Mouse (Mus musculus) olfactory bulb, adult 2 months (tissue): ENCODE results near the gene Bms1. TPM values are rescaled to one million over a fixed set of nuclear protein-coding genes. Genes with fewer than 3 reads are reported as not detected.
A peak's percentile ranks its signal among the peaks of the same experiment; 100 is the strongest.

Experiments used
- H3K27ac ChIP-seq: fragments of 200-500 bp; 2 replicates; pipeline ENCODE4 v1.5.1; 2012; ENCODE audit warnings: low read depth, low read length; ENCODE audit not compliant: insufficient read depth
- H3K4me1 ChIP-seq: fragments of 200-500 bp; 2 replicates; pipeline ENCODE4 v1.6.1; 2012; ENCODE audit warnings: low read length; ENCODE audit not compliant: control insufficient read depth, insufficient read depth
- H3K4me3 ChIP-seq: fragments of 200-500 bp; 2 replicates; pipeline ENCODE4 v1.5.1; 2012; ENCODE audit warnings: mild to moderate bottlenecking, low read depth, low read length, moderate library complexity; ENCODE audit not compliant: insufficient read depth
- CTCF ChIP-seq: fragments of 200-500 bp; IDR thresholded peaks from 2 replicates; pipeline ENCODE4 v1.5.1; 2012; ENCODE audit warnings: low read depth, mild to moderate bottlenecking, low read length, moderate library complexity; ENCODE audit not compliant: insufficient read depth
- POLR2A ChIP-seq: fragments of 200-500 bp; IDR thresholded peaks from 2 replicates; pipeline ENCODE4 v1.6.1; 2012; ENCODE audit warnings: mild to moderate bottlenecking, low read depth, low read length, moderate library complexity; ENCODE audit not compliant: insufficient read depth
- WGBS: fragments of 180-500 bp; shearing (Covaris S2); methylation state at CpG from one replicate; pipeline ENCODE4 v1.1.7; 2018; 5-methylcytosine and 5-hydroxymethylcytosine counted together
- polyA plus RNA-seq: library from polyadenylated mRNA; stranded (reverse); fragments of >200 nt; gene quantifications from 2 replicates; pipeline ENCODE4 v1.2.4, GENCODE M21; 2012; ENCODE audit warnings: low replicate concordance; ENCODE audit not compliant: missing spikeins, insufficient read depth, insufficient read length

The Bms1 gene
- polyA plus RNA-seq, 1 experiment = not detected

GRCm38 (mm10) chr6:118408510-118408909 lies 10.8 kb downstream of the Bms1 start:
- 91% methylated on average over 5 of the region's 5 CpGs for WGBS
- no peaks in the 10 kb centered on the region for H3K4me1 ChIP-seq
- TF ChIP-seq POLR2A (no peak), CTCF (no peak)
- H3K27ac ChIP-seq = no peak overlapping the region
- H3K4me3 ChIP-seq = no peak overlapping the region

- Histone ChIP-seq H3K4me1 (no peaks in the 10 kb centered on the region), H3K4me3 (no peak overlapping the region), H3K27ac (no peak overlapping the region)
- TF ChIP-seq CTCF = no peak
- TF ChIP-seq POLR2A = no peak
- 36% methylated on average over 4 of the region's 4 CpGs for whole genome bisulfite sequencing
Measured at GRCm38 (mm10) chr6:118406421-118406820, 12.9 kb downstream of the Bms1 start.

GRCm38 (mm10) chr6:118390746-118391145 lies 28.5 kb downstream of the Bms1 start:
- no peak overlapping the region for H3K4me3 ChIP-seq
- TF ChIP-seq CTCF (no peak), POLR2A (no peak)
- no peaks in the 10 kb centered on the region for H3K4me1 ChIP-seq
- H3K27ac ChIP-seq = no peak overlapping the region

GRCm38 (mm10) chr6:118385962-118386361 lies 33.3 kb downstream of the Bms1 start:
- Histone ChIP-seq H3K27ac (no peak overlapping the region), H3K4me1 (no peaks in the 10 kb centered on the region), H3K4me3 (no peak overlapping the region)
- 86% methylated on average over 3 of the region's 3 CpGs for WGBS
- TF ChIP-seq POLR2A = no peak
- TF ChIP-seq CTCF = no peak

GRCm38 (mm10) chr6:118381234-118381633 lies 38.0 kb downstream of the Bms1 start:
- Histone ChIP-seq H3K27ac (no peak overlapping the region), H3K4me1 (0 out of 2 replicates have a peak, but pooled peaks cover 2% of the 10 kb centered on the region), H3K4me3 (no peak overlapping the region)
- TF ChIP-seq CTCF (no peak), POLR2A (no peak)
- 91% methylated on average over 4 of the region's 4 CpGs for WGBS

GRCm38 (mm10) chr6:118380630-118381029 lies 38.6 kb downstream of the Bms1 start:
- WGBS = 64% methylated on average over 3 of the region's 3 CpGs
- no peak overlapping the region for H3K4me3 ChIP-seq
- TF ChIP-seq POLR2A (no peak), CTCF (no peak)
- H3K4me1 ChIP-seq = 0 out of 2 replicates have a peak, but pooled peaks cover 2% of the 10 kb centered on the region
- no peak overlapping the region for H3K27ac ChIP-seq

- TF ChIP-seq POLR2A (no peak), CTCF (peak; percentile 97)
Measured at GRCm38 (mm10) chr6:118379451-118380167, 39.7 kb downstream of the Bms1 start.

GRCm38 (mm10) chr6:118377611-118378010 lies 41.7 kb downstream of the Bms1 start:
- Histone ChIP-seq H3K4me1 (0 out of 2 replicates have a peak, but pooled peaks cover 2% of the 10 kb centered on the region), H3K27ac (no peak overlapping the region), H3K4me3 (no peak overlapping the region)
- WGBS = 57% methylated on average over 9 of the region's 10 CpGs
- TF ChIP-seq POLR2A = no peak
- TF ChIP-seq CTCF = no peak

More at GRCm38 (mm10) chr6:118379451-118380167, 39.7 kb downstream of the Bms1 start:
- H3K4me1 ChIP-seq = 0 out of 2 replicates have a peak, but pooled peaks cover 2% of the 10 kb centered on the region
- WGBS = 25% methylated on average over 20 of the region's 20 CpGs
- H3K4me3 ChIP-seq = no peak overlapping the region
- no peak overlapping the region for H3K27ac ChIP-seq

GRCm38 (mm10) chr6:118376023-118376422 lies 43.3 kb downstream of the Bms1 start:
- Histone ChIP-seq H3K4me1 (0 out of 2 replicates have a peak, but pooled peaks cover 2% of the 10 kb centered on the region), H3K27ac (no peak overlapping the region), H3K4me3 (no peak overlapping the region)
- WGBS = 52% methylated on average over 10 of the region's 10 CpGs
- TF ChIP-seq POLR2A = no peak
- no peak for TF ChIP-seq CTCF

GRCm38 (mm10) chr6:118375457-118375856 lies 43.8 kb downstream of the Bms1 start:
- Histone ChIP-seq H3K27ac (no peak overlapping the region), H3K4me1 (0 out of 2 replicates have a peak, but pooled peaks cover 2% of the 10 kb centered on the region), H3K4me3 (no peak overlapping the region)
- TF ChIP-seq CTCF (no peak), POLR2A (no peak)
- WGBS = 70% methylated on average over 3 of the region's 3 CpGs
